Mouse (Mus musculus) hindbrain, embryonic 14.5 days (tissue): ENCODE measurements around the gene Armh1. TPM values are rescaled to one million over a fixed set of nuclear protein-coding genes. Genes with fewer than 3 reads are reported as not detected.

ENCODE experiments used
- ATAC-seq: fragments of 200-750 bp; cut with Nextera tagmentation; 2 replicates; pipeline ENCODE4 v1.8.0; 2017; ENCODE audit warnings: moderate number of reproducible peaks, mild to moderate bottlenecking, moderate TSS enrichment, moderate library complexity; ENCODE audit not compliant: low FRiP score
- DNase-seq: peaks from one replicate; pipeline ENCODE4 v3.0.0-alpha.2; 2015; ENCODE audit warnings: low spot score
- H3K27ac ChIP-seq: fragments of 300-500 bp; sonication (generic); 2 replicates; pipeline ENCODE4 v1.5.1; 2014; ENCODE audit warnings: mild to moderate bottlenecking, moderate library complexity
- H3K27me3 ChIP-seq: fragments of 300-500 bp; sonication (generic); 2 replicates; pipeline ENCODE4 v1.6.1; 2014; ENCODE audit warnings: mild to moderate bottlenecking, low read length, mixed read lengths; ENCODE audit not compliant: control insufficient read depth, insufficient read depth
- H3K36me3 ChIP-seq: fragments of 300-500 bp; sonication (generic); replicated peaks from 2 replicates; pipeline ENCODE4 v1.6.1; 2014; ENCODE audit not compliant: control insufficient read depth, insufficient read depth
- H3K4me1 ChIP-seq: fragments of 300-500 bp; sonication (generic); replicated peaks from 2 replicates; pipeline ENCODE4 v1.6.1; 2014; ENCODE audit warnings: antibody characterized with exemption, low read length, mixed read lengths; ENCODE audit not compliant: control insufficient read depth, insufficient read depth
- H3K4me2 ChIP-seq: fragments of 300-500 bp; sonication (generic); replicated peaks from 2 replicates; pipeline ENCODE4 v1.6.1; 2014; ENCODE audit warnings: mild to moderate bottlenecking, moderate library complexity
- H3K4me3 ChIP-seq: fragments of 300-500 bp; sonication (generic); replicated peaks from 2 replicates; pipeline ENCODE4 v1.5.1; 2014; ENCODE audit warnings: mild to moderate bottlenecking, low read length
- H3K9ac ChIP-seq: fragments of 300-500 bp; sonication (generic); 2 replicates; pipeline ENCODE4 v1.6.1; 2014
- H3K9me3 ChIP-seq: fragments of 300-500 bp; sonication (generic); 2 replicates; pipeline ENCODE4 v1.6.1; 2016; ENCODE audit warnings: low read length; ENCODE audit not compliant: control insufficient read depth
- WGBS: fragments of 180-500 bp; shearing (Covaris S2); extraction: QIAGEN DNeasy Blood & Tissue Kit; methylation state at CpG from one replicate; pipeline ENCODE4 v1.1.7; 2014; 5-methylcytosine and 5-hydroxymethylcytosine counted together
- polyA plus RNA-seq: library from polyadenylated mRNA; unstranded; fragments of >200 nt; fragmentation: Nextera tagmentation; extraction: Ambion mirVana; gene quantifications from 2 replicates; pipeline ENCODE4 v1.2.1, GENCODE M21; 2014

Armh1 gene
- polyA plus RNA-seq, 1 experiment from 2014 or later = 1.2 TPM

DNA sequence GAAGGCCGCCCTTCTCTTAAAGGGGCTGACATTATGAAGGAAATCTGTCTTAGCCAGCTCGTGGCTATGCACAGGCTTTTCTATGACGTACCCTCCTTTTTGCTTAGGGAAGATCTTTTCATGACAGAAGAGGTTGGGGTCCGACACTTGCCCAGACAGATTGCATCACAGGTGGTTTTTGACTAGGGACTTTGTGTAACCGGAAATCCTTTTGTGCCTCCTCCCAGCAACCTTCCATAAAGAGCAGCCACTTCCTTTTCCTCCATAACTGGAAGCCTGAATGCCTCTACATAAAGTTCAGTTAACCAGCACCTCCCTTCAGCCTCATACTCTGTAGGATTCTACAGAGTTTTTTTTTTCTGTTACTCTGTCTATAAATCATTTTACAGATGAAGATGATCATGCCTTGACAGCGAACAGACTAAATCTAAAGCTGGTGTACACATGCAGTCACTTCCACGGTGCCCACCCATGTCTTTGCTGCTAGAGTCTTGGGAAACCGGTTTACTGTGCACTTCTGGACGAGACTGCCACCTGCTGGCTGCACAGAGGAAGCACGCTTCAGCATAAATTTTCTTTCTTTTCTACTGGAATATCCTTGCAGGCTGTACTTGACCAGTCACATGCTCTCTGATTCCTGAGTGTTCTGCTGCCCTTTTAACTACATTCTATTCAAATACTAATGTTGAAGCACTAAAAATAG is 33.3 kb downstream of the Armh1 start:
- Histone ChIP-seq H3K36me3 (no peaks in the 10 kb centered on the region), H3K27ac (no peak overlapping the region), H3K4me1 (no peaks in the 10 kb centered on the region), H3K4me2 (no peak overlapping the region), H3K9me3 (no peaks in the 10 kb centered on the region), H3K4me3 (no peak overlapping the region), H3K27me3 (no peaks in the 10 kb centered on the region), H3K9ac (no peak overlapping the region)
- DNase-seq (peak; percentile 81), ATAC-seq (peak; percentile 59; the same call in 1 of the 2 replicates)
- 37% methylated on average over 10 of the region's 10 CpGs for WGBS

DNA sequence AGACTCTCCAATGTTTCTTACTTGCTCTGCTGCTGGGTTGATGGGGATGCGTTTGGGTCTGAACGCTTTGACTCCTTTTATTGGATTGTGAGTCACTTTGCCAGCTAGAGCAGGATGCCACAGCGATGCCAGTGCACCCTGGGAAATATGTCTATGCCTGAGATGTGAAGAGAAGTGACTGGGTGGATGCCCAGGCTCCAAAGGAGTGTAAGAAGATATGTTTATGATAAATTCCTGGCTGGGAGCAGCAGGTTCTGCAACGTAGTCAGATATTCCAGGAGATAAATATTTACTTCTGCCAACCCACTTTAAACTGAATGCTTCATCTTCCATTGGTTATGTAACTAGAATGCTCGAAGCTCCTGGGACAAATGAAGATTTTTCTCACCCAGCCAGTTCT is 34.9 kb downstream of the Armh1 start:
- Histone ChIP-seq H3K4me3 (no peak overlapping the region), H3K9me3 (no peaks in the 10 kb centered on the region), H3K27me3 (no peaks in the 10 kb centered on the region), H3K4me2 (no peak overlapping the region), H3K4me1 (no peaks in the 10 kb centered on the region), H3K27ac (no peak overlapping the region), H3K9ac (no peak overlapping the region), H3K36me3 (no peaks in the 10 kb centered on the region)
- ATAC-seq = no peak
- WGBS = 77% methylated on average over 5 of the region's 5 CpGs
- DNase-seq = no peak

DNA sequence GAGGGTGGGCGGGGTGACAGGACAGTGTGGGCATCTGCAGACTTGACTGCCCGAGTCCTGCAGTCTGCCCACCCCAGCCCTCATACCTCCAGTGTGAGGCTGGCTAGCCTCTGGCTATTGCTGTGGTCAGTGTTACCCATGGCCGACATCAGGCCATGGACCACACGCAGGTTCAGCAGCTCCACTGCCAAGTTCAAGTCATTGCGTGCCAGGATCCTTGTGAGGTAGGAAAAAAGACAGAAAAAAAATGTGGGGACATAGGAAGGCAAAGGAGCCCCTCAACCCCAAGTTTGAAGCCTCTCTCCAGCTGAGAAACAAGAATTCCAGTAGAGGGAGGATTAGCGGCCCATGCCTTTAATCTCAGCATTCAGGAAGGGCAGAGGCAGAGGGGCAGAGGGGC is 37.7 kb downstream of the Armh1 start:
- 81% methylated on average over 6 of the region's 6 CpGs for WGBS

DNA sequence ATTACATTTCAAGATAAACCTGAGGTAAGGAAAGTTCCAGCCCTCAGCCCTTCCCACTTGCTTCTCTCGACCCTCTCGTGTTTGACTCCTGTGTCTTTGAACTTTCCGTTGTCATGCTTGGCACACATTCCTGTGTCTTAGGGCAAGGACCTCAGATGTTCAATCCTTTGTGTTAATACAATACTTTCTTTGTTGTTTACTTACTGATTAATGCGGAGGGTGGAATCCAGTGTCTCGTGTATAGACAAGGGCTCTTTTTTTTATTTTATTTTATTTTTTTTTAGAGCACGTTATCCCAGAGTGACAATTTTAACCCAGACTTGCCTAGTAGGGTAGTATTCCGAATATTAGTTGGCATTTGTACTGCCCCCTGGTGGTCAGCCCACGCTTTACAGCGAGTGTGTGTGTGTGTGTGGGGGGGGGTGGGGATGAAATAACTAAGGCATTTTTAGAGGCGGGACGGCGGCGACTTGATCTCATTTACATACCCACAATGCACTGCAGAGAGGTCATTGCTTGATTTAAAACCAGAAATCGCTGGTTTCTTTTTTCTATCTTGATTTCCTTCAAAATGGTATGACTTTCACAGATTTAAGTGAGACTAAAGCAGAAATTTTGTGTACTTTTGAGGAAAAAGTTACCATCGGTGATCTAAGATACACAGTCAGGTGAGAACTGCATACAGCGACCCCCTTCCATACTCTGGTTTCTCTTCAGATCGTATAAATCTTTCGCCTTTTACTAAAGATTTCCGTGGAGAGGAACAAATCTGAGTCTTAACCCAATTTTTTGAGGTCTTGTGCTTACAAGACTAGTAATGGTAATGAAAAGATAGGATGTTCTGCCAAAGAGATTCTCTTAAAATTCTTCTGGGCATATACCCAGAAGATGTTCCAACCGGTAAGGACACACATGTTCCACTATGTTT is 41.5 kb downstream of the Armh1 start:
- H3K4me2 ChIP-seq = no peak overlapping the region
- H3K4me1 ChIP-seq = no peaks in the 10 kb centered on the region
- H3K9me3 ChIP-seq = no peaks in the 10 kb centered on the region
- no peak overlapping the region for H3K27ac ChIP-seq
- 4% methylated on average over 20 of the region's 20 CpGs for WGBS
- no peaks in the 10 kb centered on the region for H3K36me3 ChIP-seq
- H3K9ac ChIP-seq = no peak overlapping the region
- H3K4me3 ChIP-seq = no peak overlapping the region
- ATAC-seq = no peak; the same call in 1 of the 2 replicates
- peak; percentile 81 for DNase-seq
- H3K27me3 ChIP-seq = no peaks in the 10 kb centered on the region

More for the DNA sequence above, 37.7 kb downstream of the Armh1 start:
- DNase-seq (no peak), ATAC-seq (no peak)
- Histone ChIP-seq H3K9ac (no peak overlapping the region), H3K4me3 (no peak overlapping the region), H3K36me3 (no peaks in the 10 kb centered on the region), H3K9me3 (no peaks in the 10 kb centered on the region), H3K27me3 (no peaks in the 10 kb centered on the region), H3K4me2 (no peak overlapping the region), H3K27ac (no peak overlapping the region), H3K4me1 (no peaks in the 10 kb centered on the region)

DNA sequence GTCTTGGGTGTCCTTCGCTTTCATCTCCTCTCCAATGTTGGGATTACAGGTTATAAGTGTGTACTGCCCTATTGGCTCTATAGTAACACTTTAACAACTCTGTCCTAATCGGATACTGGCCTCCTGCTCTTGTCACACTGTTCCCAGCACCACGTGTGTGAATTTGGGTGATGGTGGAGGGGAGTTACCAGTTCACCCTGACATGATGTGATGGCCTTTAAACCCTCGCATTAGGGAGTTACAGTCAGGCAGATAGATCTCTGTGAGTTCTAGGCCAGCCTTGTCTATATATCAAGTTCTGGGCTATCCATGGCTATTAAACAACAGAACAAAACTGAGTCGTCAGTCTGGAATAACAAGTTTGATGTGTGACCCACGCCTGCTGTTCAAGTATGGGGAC is 42.3 kb downstream of the Armh1 start:
- Histone ChIP-seq H3K4me2 (no peak overlapping the region), H3K27ac (no peak overlapping the region), H3K9ac (no peak overlapping the region), H3K4me1 (no peaks in the 10 kb centered on the region), H3K36me3 (no peaks in the 10 kb centered on the region), H3K4me3 (no peak overlapping the region), H3K27me3 (no peaks in the 10 kb centered on the region), H3K9me3 (no peaks in the 10 kb centered on the region)
- no peak for ATAC-seq
- DNase-seq = no peak
- 81% methylated on average over 6 of the region's 6 CpGs for WGBS

DNA sequence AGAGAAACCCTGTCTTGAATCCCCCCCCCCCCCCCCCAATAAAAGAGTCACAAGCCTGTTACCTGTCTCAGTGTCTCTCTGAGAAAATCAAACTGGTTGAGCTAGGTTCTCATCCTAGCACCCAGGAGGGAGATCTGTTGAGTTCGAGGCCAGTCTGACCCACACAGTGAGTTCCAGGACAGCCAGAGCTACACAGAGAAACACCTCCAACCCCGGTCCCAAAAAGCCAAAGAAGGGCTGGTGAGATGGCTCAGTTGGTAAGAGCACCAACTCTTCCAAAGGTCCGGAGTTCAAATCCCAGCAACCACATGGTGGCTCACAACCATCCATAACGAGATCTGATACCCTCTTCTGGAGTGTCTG is 49.0 kb downstream of the Armh1 start:
- Histone ChIP-seq H3K27me3 (no peaks in the 10 kb centered on the region), H3K36me3 (no peaks in the 10 kb centered on the region), H3K4me1 (0 out of 2 replicates have a peak, but pooled peaks cover 4% of the 10 kb centered on the region), H3K9me3 (no peaks in the 10 kb centered on the region), H3K27ac (no peak overlapping the region), H3K4me3 (no peak overlapping the region), H3K9ac (no peak overlapping the region), H3K4me2 (no peak overlapping the region)
- 68% methylated on average over 4 of the region's 4 CpGs for WGBS
- ATAC-seq (no peak), DNase-seq (no peak)

DNA sequence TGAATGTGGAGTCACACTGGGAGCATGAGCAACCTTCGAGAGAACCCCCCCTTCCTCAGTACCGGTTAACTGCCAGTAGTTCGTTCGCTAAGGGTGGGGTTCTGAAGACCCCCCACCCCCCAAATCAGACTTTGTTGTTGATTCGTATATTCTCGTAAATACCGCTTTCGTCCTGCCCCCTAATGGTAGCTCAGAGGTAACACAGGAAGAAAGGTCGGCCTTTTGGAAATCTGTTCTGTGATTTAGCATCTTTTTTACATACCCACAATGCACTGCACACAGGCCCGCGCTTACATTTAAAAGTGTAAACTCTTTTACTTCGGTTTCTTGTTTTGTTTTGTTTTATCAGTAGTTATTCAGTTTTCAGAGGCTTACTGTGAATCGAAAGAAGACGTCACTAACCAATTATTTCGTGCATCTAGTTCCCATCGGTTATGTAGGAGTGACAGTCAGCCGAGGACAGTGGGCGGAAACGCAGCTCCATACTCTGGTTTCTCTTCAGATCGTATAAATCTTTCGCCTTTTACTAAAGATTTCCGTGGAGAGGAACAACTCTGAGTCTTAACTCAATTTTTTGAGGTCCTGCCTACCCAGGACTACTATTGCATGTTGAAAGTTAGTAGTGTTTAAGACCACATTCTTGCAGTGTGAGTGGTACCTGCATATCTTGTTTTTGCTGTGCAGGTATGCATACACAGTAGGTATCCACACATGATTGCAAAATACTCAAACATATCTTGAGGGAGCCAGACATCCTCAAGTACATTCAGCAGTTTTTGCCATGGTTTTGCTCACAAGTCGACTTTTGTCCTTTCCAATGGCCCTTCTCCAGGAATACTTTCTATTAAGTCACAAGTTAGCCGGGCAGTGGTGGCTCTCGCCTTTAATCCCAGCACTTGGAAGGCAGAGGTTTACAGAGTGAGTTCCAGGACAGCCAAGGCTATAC is 49.6 kb downstream of the Armh1 start:
- Histone ChIP-seq H3K36me3 (no peaks in the 10 kb centered on the region), H3K4me3 (peak overlapping the region; percentile 17), H3K27me3 (no peaks in the 10 kb centered on the region), H3K27ac (peak overlapping the region; percentile 62), H3K9me3 (no peaks in the 10 kb centered on the region), H3K9ac (peak overlapping the region; percentile 47; the same call in 1 of the 2 replicates), H3K4me1 (0 out of 2 replicates have a peak, but pooled peaks cover 4% of the 10 kb centered on the region), H3K4me2 (peak overlapping the region; percentile 50)
- WGBS = 1% methylated on average over 25 of the region's 25 CpGs
- peak; percentile 80 for DNase-seq
- peak; percentile 69 for ATAC-seq

DNA sequence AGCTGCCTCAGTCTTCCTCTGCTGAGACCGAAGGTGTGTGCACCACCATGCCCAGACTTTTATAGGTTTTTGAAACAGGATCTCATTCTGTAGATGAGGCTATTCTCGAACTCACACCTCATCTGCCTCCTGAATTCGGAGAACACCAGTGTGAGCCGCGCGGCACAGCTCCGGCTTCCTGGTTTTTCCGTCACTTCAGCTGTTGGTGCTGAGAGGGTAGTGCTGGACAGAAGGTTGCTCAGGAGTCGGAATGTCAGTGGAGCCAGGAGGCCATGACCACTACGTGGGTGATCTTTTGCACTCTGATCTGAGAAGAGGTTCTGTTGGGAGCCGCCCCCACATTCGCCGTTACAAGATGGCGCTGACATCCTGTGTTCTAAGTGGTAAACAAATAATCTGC is 60.1 kb downstream of the Armh1 start:
- Histone ChIP-seq H3K4me2 (no peak overlapping the region), H3K36me3 (no peaks in the 10 kb centered on the region), H3K27me3 (no peaks in the 10 kb centered on the region), H3K4me3 (no peak overlapping the region), H3K9me3 (no peaks in the 10 kb centered on the region), H3K27ac (no peak overlapping the region), H3K4me1 (0 out of 2 replicates have a peak, but pooled peaks cover 4% of the 10 kb centered on the region), H3K9ac (no peak overlapping the region)
- ATAC-seq = no peak
- no peak for DNase-seq
- 94% methylated on average over 14 of the region's 14 CpGs for WGBS
